In genomic region chr3:88238866-88239391, GRCm38 (mm10) we compare ENCODE assay signal across 16 mouse cellular contexts. TPM values are rescaled to one million over a fixed set of nuclear protein-coding genes. Genes with fewer than 3 reads are reported as not detected.
DNase-seq lines count a peak whose midpoint lies in the region; ATAC-seq and TF ChIP-seq lines count a peak whose summit lies in the region.
"Had no signal": no experiment of that assay in that cellular context is flagged by ENCODE, and none has a peak within 500 bp of the region (broad histone marks: within the 10 kb centered on the region; RNA-seq: fewer than 3 reads in every experiment).

No protein-coding gene starts in this region.

- no peaks in the 10 kb centered on the region for H3K79me2 ChIP-seq in heart, adult 2 months (replicated peaks; ENCODE audit: control insufficient read depth, insufficient read depth, low read length)

- intact Hi-C loops in heart, adult 2 months (cut with DNase I) = no loop called here

- 38% methylated on average over 8 of the region's 8 CpGs for WGBS in stomach, embryonic 16.5 days
- WGBS in stomach, postnatal 0 days = 33% methylated on average over 8 of the region's 8 CpGs
- WGBS in forebrain, embryonic 13.5 days = 19% methylated on average over 8 of the region's 8 CpGs
- 22% methylated on average over 8 of the region's 8 CpGs for WGBS in midbrain, embryonic 10.5 days
- WGBS in heart, adult 2 months = 43% methylated on average over 8 of the region's 8 CpGs

- no peak overlapping the region for H3K4me2 ChIP-seq in stomach, embryonic 16.5 days (ENCODE audit: low read depth, low read length)
- no peak overlapping the region for H3K4me2 ChIP-seq in stomach, postnatal 0 days (replicated peaks; ENCODE audit: low read depth)
- H3K4me2 ChIP-seq in forebrain, embryonic 13.5 days = peak overlapping the region; percentile 30

- no peaks in the 10 kb centered on the region for H3K9me3 ChIP-seq in stomach, embryonic 16.5 days (replicated peaks; ENCODE audit: control insufficient read depth, low read length)
- no peaks in the 10 kb centered on the region for H3K9me3 ChIP-seq in stomach, postnatal 0 days (ENCODE audit: control insufficient read depth, low read length)
- H3K9me3 ChIP-seq in forebrain, embryonic 13.5 days (replicated peaks) = no peaks in the 10 kb centered on the region
- no peaks in the 10 kb centered on the region for H3K9me3 ChIP-seq in midbrain, embryonic 10.5 days (replicated peaks)

- no peak overlapping the region for H3K9ac ChIP-seq in stomach, embryonic 16.5 days (ENCODE audit: low read length)
- H3K9ac ChIP-seq in stomach, postnatal 0 days (ENCODE audit: low read length) = no peak overlapping the region
- H3K9ac ChIP-seq in forebrain, embryonic 13.5 days = peak overlapping the region; percentile 66
- H3K9ac ChIP-seq in heart, adult 2 months (ENCODE audit: low read depth, low read length) = no peak overlapping the region
- H3K9ac ChIP-seq: liver, embryonic 14.5 days had no signal

- peaks cover 62% of the 10 kb centered on the region for H3K27me3 ChIP-seq in stomach, embryonic 16.5 days (ENCODE audit: control insufficient read depth, insufficient read depth, low read length)
- H3K27me3 ChIP-seq in stomach, postnatal 0 days (ENCODE audit: control insufficient read depth, insufficient read depth, low read length) = peaks cover 9% of the 10 kb centered on the region; the same call in 1 of the 2 replicates
- H3K27me3 ChIP-seq in forebrain, embryonic 13.5 days = 0 out of 2 replicates have a peak, but pooled peaks cover 8% of the 10 kb centered on the region
- peaks cover 100% of the 10 kb centered on the region for H3K27me3 ChIP-seq in midbrain, embryonic 10.5 days (ENCODE audit: low read depth, poor library complexity, severe bottlenecking)
- peaks cover 20% of the 10 kb centered on the region for H3K27me3 ChIP-seq in heart, adult 2 months (ENCODE audit: control insufficient read depth, insufficient read depth, low read length)

- H3K27ac ChIP-seq in stomach, embryonic 16.5 days (ENCODE audit: low read length) = no peak overlapping the region
- H3K27ac ChIP-seq in stomach, postnatal 0 days (replicated peaks) = no peak overlapping the region
- H3K27ac ChIP-seq in forebrain, embryonic 13.5 days = peak overlapping the region; percentile 100
- peak overlapping the region; percentile 33; the same call in 1 of the 2 replicates for H3K27ac ChIP-seq in midbrain, embryonic 10.5 days (replicated peaks)
- no peak overlapping the region for H3K27ac ChIP-seq in heart, adult 2 months
- H3K27ac ChIP-seq: liver, embryonic 14.5 days had no signal

- no peak for TF ChIP-seq CTCF in stomach, postnatal 0 days (IDR thresholded peaks at IDR 0.05; ENCODE audit: low read depth)
- no peak for TF ChIP-seq CTCF in heart, adult 2 months (IDR thresholded peaks at IDR 0.05)

- no peak for DNase-seq in stomach, postnatal 0 days (ENCODE audit: low spot score)
- no peak for DNase-seq in midbrain, embryonic 10.5 days (ENCODE audit: low spot score)
- no peak for DNase-seq in testis, postnatal 10 days (ENCODE audit: low spot score)
- DNase-seq in MN1 (ENCODE audit: low spot score) = no peak
- no peak for DNase-seq in heart, adult 2 months
- DNase-seq: gastrocnemius, postnatal 10 days; heart, postnatal 10 days; kidney, adult 9 months; spleen, adult 18-20 months; thymus, postnatal 36 days had no signal

- H3K4me1 ChIP-seq in stomach, embryonic 16.5 days (ENCODE audit: control insufficient read depth, insufficient read depth, low read length) = 0 out of 2 replicates have a peak, but pooled peaks cover 4% of the 10 kb centered on the region
- H3K4me1 ChIP-seq in stomach, postnatal 0 days (replicated peaks; ENCODE audit: control insufficient read depth, insufficient read depth) = no peaks in the 10 kb centered on the region
- H3K4me1 ChIP-seq in forebrain, embryonic 13.5 days = peaks cover 98% of the 10 kb centered on the region
- H3K4me1 ChIP-seq in midbrain, embryonic 10.5 days = peaks cover 82% of the 10 kb centered on the region
- no peaks in the 10 kb centered on the region for H3K4me1 ChIP-seq in heart, adult 2 months (ENCODE audit: control insufficient read depth, insufficient read depth, low read length)

- ATAC-seq in stomach, embryonic 16.5 days (ENCODE audit: insufficient read depth, low FRiP score) = peak; percentile 21; the same call in 1 of the 2 replicates
- ATAC-seq in stomach, postnatal 0 days (ENCODE audit: low FRiP score, low TSS enrichment) = no peak
- peak; percentile 61 for ATAC-seq in forebrain, embryonic 13.5 days

- TF ChIP-seq EP300 in stomach, postnatal 0 days (optimal IDR thresholded peaks at IDR 0.05) = no peak
- no peak for TF ChIP-seq EP300 in heart, adult 2 months (IDR thresholded peaks at IDR 0.05; ENCODE audit: insufficient read depth, low read depth, low read length)

- H3K36me3 ChIP-seq in stomach, embryonic 16.5 days (ENCODE audit: control insufficient read depth, insufficient read depth, low read length) = no peaks in the 10 kb centered on the region
- H3K36me3 ChIP-seq in stomach, postnatal 0 days (ENCODE audit: control insufficient read depth, insufficient read depth, low read length) = no peaks in the 10 kb centered on the region
- H3K36me3 ChIP-seq in forebrain, embryonic 13.5 days (ENCODE audit: poor library complexity, severe bottlenecking) = no peaks in the 10 kb centered on the region
- no peaks in the 10 kb centered on the region for H3K36me3 ChIP-seq in midbrain, embryonic 10.5 days
- H3K36me3 ChIP-seq in heart, adult 2 months (ENCODE audit: control insufficient read depth, insufficient read depth, low read length) = no peaks in the 10 kb centered on the region

- no peak overlapping the region for H3K4me3 ChIP-seq in stomach, embryonic 16.5 days (replicated peaks; ENCODE audit: low read length)
- no peak overlapping the region for H3K4me3 ChIP-seq in stomach, postnatal 0 days (ENCODE audit: low read depth, low read length)
- H3K4me3 ChIP-seq in forebrain, embryonic 13.5 days = no peak overlapping the region
- no peak overlapping the region for H3K4me3 ChIP-seq in midbrain, embryonic 10.5 days
- no peak overlapping the region for H3K4me3 ChIP-seq in heart, adult 2 months

- no peak for TF ChIP-seq POLR2A in heart, adult 2 months (IDR thresholded peaks at IDR 0.05; ENCODE audit: insufficient read depth, low read depth, low read length)

RNA-seq across cellular contexts. Expression of gene Rhbg, which starts 15.6 kb away (rescaled TPM):
- polyA plus RNA-seq in stomach, embryonic 16.5 days (2015; fragmentation: Nextera tagmentation; extraction: Ambion mirVana) = 11.7 and 15.0 TPM in 2 replicates
- 19.4 and 27.0 TPM in 2 replicates for polyA plus RNA-seq in stomach, postnatal 0 days (2015; fragmentation: Nextera tagmentation; extraction: Ambion mirVana)
- 0.18 and 0.26 TPM in 2 replicates for polyA plus RNA-seq in forebrain, embryonic 13.5 days (2015; fragmentation: Nextera tagmentation; extraction: Ambion mirVana)
- not detected in 2 replicates for polyA plus RNA-seq in midbrain, embryonic 10.5 days (2016; fragmentation: Nextera tagmentation; extraction: Ambion mirVana)
- not detected for total RNA-seq in heart, adult 2 months (2021)
- 0.20 TPM in 1 of 2 replicates, not detected in the other for polyA plus RNA-seq in heart, adult 2 months (2012; rRNA removed)
- total RNA-seq: gastrocnemius, postnatal 10 days; heart, postnatal 10 days; megakaryocyte progenitor cell, adult 5-6 weeks had no signal
- polyA plus RNA-seq: cortical plate, adult 2 months had no signal

RNA-seq across cellular contexts. Expression of gene Gm38392, which starts 48.1 kb away (rescaled TPM):
- 0.53 and 2.2 TPM in 2 replicates for polyA plus RNA-seq in stomach, embryonic 16.5 days (2015; fragmentation: Nextera tagmentation; extraction: Ambion mirVana)
- polyA plus RNA-seq in stomach, postnatal 0 days (2015; fragmentation: Nextera tagmentation; extraction: Ambion mirVana) = 0.36 and 2.0 TPM in 2 replicates
- polyA plus RNA-seq in forebrain, embryonic 13.5 days (2015; fragmentation: Nextera tagmentation; extraction: Ambion mirVana) = 0.31 TPM in 1 of 2 replicates, not detected in the other
- polyA plus RNA-seq in midbrain, embryonic 10.5 days (2016; fragmentation: Nextera tagmentation; extraction: Ambion mirVana) = 0.14 TPM in 1 of 2 replicates, not detected in the other
- total RNA-seq in heart, adult 2 months (2021) = under 1 TPM; 0.26 to 0.27 TPM
- polyA plus RNA-seq in heart, adult 2 months (2012; rRNA removed) = 0.23 TPM in 1 of 2 replicates, not detected in the other
- total RNA-seq: CH12.LX had no signal
- polyA plus RNA-seq: cortical plate, adult 2 months; liver, embryonic 14.5 days had no signal

RNA-seq across cellular contexts. Expression of gene Tsacc, which starts 57.9 kb away (rescaled TPM):
- 10.0 and 12.0 TPM in 2 replicates for polyA plus RNA-seq in stomach, embryonic 16.5 days (2015; fragmentation: Nextera tagmentation; extraction: Ambion mirVana)
- polyA plus RNA-seq in stomach, postnatal 0 days (2015; fragmentation: Nextera tagmentation; extraction: Ambion mirVana) = 9.1 and 9.3 TPM in 2 replicates
- 11.9 and 12.3 TPM in 2 replicates for polyA plus RNA-seq in forebrain, embryonic 13.5 days (2015; fragmentation: Nextera tagmentation; extraction: Ambion mirVana)
- polyA plus RNA-seq in midbrain, embryonic 10.5 days (2016; fragmentation: Nextera tagmentation; extraction: Ambion mirVana) = 11.4 and 14.1 TPM in 2 replicates
- total RNA-seq in heart, adult 2 months (2021) = 1 to 10 TPM; 5.1 to 8.6 TPM
- polyA plus RNA-seq in heart, adult 2 months (2012; rRNA removed) = 4.8 and 8.7 TPM in 2 replicates

RNA-seq across cellular contexts. Expression of gene Cct3, which starts 58.0 kb away (rescaled TPM):
- 424 and 435 TPM in 2 replicates for polyA plus RNA-seq in stomach, embryonic 16.5 days (2015; fragmentation: Nextera tagmentation; extraction: Ambion mirVana)
- polyA plus RNA-seq in stomach, postnatal 0 days (2015; fragmentation: Nextera tagmentation; extraction: Ambion mirVana) = 230 and 233 TPM in 2 replicates
- 612 and 636 TPM in 2 replicates for polyA plus RNA-seq in forebrain, embryonic 13.5 days (2015; fragmentation: Nextera tagmentation; extraction: Ambion mirVana)
- polyA plus RNA-seq in midbrain, embryonic 10.5 days (2016; fragmentation: Nextera tagmentation; extraction: Ambion mirVana) = 780 and 865 TPM in 2 replicates
- 100 to 1,000 TPM; 169 to 172 TPM for total RNA-seq in heart, adult 2 months (2021)
- polyA plus RNA-seq in heart, adult 2 months (2012; rRNA removed) = 124 and 183 TPM in 2 replicates

Comparison
In these comparisons a context has a peak if more than half of its experiments do, and no peak if none do; other contexts are left out.
1. H3K27ac ChIP-seq: peak in forebrain, embryonic 13.5 days (single experiment) and midbrain, embryonic 10.5 days (single experiment); none in stomach, embryonic 16.5 days (single experiment), stomach, postnatal 0 days (single experiment) and heart, adult 2 months (single experiment).
2. RNA of gene Rhbg, which starts 15.6 kb away (polyA plus RNA-seq): 19.4 to 27.0 TPM in stomach, postnatal 0 days and 11.7 to 15.0 TPM in stomach, embryonic 16.5 days; 0.18 to 0.26 TPM in forebrain, embryonic 13.5 days, 0.20 TPM in heart, adult 2 months and not detected in midbrain, embryonic 10.5 days; every median in the first group is over 10 times any median in the second.